Mouse (Mus musculus) MEL-GATA-1-ER (cell line): ENCODE data around the gene Btbd18.

Source experiments
- DNase-seq: peaks from one replicate; pipeline ENCODE4 v3.0.0-alpha.2; 2012; ENCODE audit warnings: low read depth; ENCODE audit errors: extremely low read depth

Btbd18 gene

GRCm38 (mm10) chr2:84695007-84695695, 36.3 kb downstream of the Btbd18 start:
- DNase-seq, result no peak

GRCm38 (mm10) chr2:84703497-84703896, 44.6 kb downstream of the Btbd18 start:
- peak; percentile 75 for DNase-seq

GRCm38 (mm10) chr2:84704329-84704728, 45.5 kb downstream of the Btbd18 start:
- DNase-seq, result no peak

- no peak for DNase-seq
These were observed 46.4 kb downstream of the Btbd18 start for GRCm38 (mm10) chr2:84705295-84705694.

GRCm38 (mm10) chr2:84707523-84707922, 48.6 kb downstream of the Btbd18 start:
- no peak for DNase-seq

GRCm38 (mm10) chr2:84711898-84712297, 53.0 kb downstream of the Btbd18 start:
- no peak for DNase-seq

- DNase-seq, result no peak
These were observed 55.5 kb downstream of the Btbd18 start for GRCm38 (mm10) chr2:84714422-84714810.

- DNase-seq, result peak; percentile 82
These were observed 56.1 kb downstream of the Btbd18 start, which contains the start of gene Zdhhc5 for GRCm38 (mm10) chr2:84714811-84715561. Zdhhc5 (minus strand) TSS chr2:84715180.

- DNase-seq, result peak; percentile 97
These were observed 56.9 kb downstream of the Btbd18 start for GRCm38 (mm10) chr2:84715562-84716361.

- DNase-seq, result no peak
These were observed 57.8 kb downstream of the Btbd18 start for GRCm38 (mm10) chr2:84716423-84717355.

- DNase-seq, result no peak
These were observed 58.5 kb downstream of the Btbd18 start for GRCm38 (mm10) chr2:84717357-84717756.
